Mouse (Mus musculus) urinary bladder, postnatal 4 days (tissue): ENCODE measurements around the gene Ap1s3.

Experiments used
- DNase-seq, 2 experiments: peaks; one replicate each; pipeline ENCODE4 v3.0.0; 2021 to 2022; ENCODE audit warnings: low spot score in 2 of 2

Ap1s3 gene

GRCm38 (mm10) chr1:79671543-79672337, at the start of gene Ap1s3:
Gene Ap1s3 (minus strand): TSS chr1:79671972.
- DNase-seq = peak; percentile 54 to 73

- no peak for DNase-seq
Observed at GRCm38 (mm10) chr1:79714152-79714923, 42.6 kb upstream of the Ap1s3 start.

GRCm38 (mm10) chr1:79713081-79713480, 41.3 kb upstream of the Ap1s3 start:
- no peak for DNase-seq

- no peak for DNase-seq
Observed at GRCm38 (mm10) chr1:79711147-79712126, 39.7 kb upstream of the Ap1s3 start.

GRCm38 (mm10) chr1:79710678-79711077, 38.9 kb upstream of the Ap1s3 start:
- no peak for DNase-seq

GRCm38 (mm10) chr1:79710216-79710615, 38.4 kb upstream of the Ap1s3 start:
- no peak for DNase-seq

GRCm38 (mm10) chr1:79707383-79707782, 35.6 kb upstream of the Ap1s3 start:
- no peak for DNase-seq

- no peak for DNase-seq
Observed at GRCm38 (mm10) chr1:79706707-79707106, 34.9 kb upstream of the Ap1s3 start.

GRCm38 (mm10) chr1:79704672-79705071, 32.9 kb upstream of the Ap1s3 start:
- no peak for DNase-seq

- DNase-seq = no peak
Observed at GRCm38 (mm10) chr1:79703520-79703919, 31.7 kb upstream of the Ap1s3 start.

GRCm38 (mm10) chr1:79698506-79698905, 26.7 kb upstream of the Ap1s3 start:
- no peak for DNase-seq

- DNase-seq = no peak
Observed at GRCm38 (mm10) chr1:79697382-79697781, 25.6 kb upstream of the Ap1s3 start.

GRCm38 (mm10) chr1:79696933-79697332, 25.2 kb upstream of the Ap1s3 start:
- DNase-seq = no peak

- DNase-seq = no peak
Observed at GRCm38 (mm10) chr1:79692482-79692881, 20.7 kb upstream of the Ap1s3 start.

- DNase-seq = no peak
Observed at GRCm38 (mm10) chr1:79687254-79687653, 15.5 kb upstream of the Ap1s3 start.

- no peak for DNase-seq
Observed at GRCm38 (mm10) chr1:79684027-79684426, 12.3 kb upstream of the Ap1s3 start.

GRCm38 (mm10) chr1:79682936-79683335, 11.2 kb upstream of the Ap1s3 start:
- DNase-seq = no peak

- no peak for DNase-seq
Observed at GRCm38 (mm10) chr1:79680777-79681176, 9.0 kb upstream of the Ap1s3 start.

- DNase-seq = no peak
Observed at GRCm38 (mm10) chr1:79678117-79678684, 6.4 kb upstream of the Ap1s3 start.

GRCm38 (mm10) chr1:79675716-79676115, 3.9 kb upstream of the Ap1s3 start:
- no peak for DNase-seq

- no peak for DNase-seq
Observed at GRCm38 (mm10) chr1:79671196-79671542, 603 bp downstream of the Ap1s3 start.
